Mouse (Mus musculus): ENCODE data around the gene Tom1.
A peak's percentile ranks its signal among the peaks of the same experiment; 100 is the strongest.

DNA sequence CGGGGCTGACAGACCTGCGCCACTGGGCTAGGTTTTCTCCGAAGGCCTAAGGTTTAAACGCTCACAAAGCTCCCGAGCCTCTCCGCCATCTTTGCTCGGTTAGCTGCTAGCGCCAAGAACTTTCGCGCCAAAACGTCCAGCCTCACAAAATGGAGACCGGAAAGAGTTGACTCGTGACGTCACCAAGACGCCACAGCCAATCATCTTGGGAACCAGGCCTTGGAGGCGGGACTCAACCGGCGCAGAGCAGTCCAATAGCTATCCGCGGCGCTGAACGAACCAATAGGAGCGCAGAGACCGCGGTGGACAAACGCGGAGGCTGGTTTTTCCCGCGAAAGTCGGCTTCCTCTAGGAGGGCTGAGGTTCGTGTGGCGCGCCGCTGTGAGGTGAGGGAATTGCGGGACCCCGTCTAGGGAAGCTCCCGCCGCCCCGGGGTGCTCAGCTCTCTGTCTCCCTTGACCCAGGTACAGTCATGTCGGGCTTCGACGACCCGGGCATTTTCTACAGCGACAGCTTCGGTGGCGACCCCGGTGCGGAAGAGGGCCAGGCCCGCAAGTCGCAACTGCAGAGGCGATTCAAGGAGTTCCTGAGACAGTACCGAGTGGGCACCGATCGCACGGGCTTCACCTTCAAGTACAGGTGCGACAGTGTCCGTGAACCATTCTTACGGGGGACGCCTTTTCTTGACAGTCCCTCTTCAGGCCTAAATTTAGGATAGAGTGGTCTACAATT is 75.9 kb downstream of the Tom1 start, which contains the start of gene Mcm5:
- TF ChIP-seq CTCF (IDR thresholded peaks at IDR 0.05; ENCODE audit: borderline replicate concordance, insufficient read depth, low read length) (no peak), POLR2A (IDR thresholded peaks at IDR 0.05; ENCODE audit: low read depth, low read length) (peak; percentile 75)
